Mouse (Mus musculus) T-helper 17 cell (primary cell): Measurements from ENCODE around the gene Fryl.

ENCODE experiments used
- in situ Hi-C, 2 experiments: fragments of 300-600 bp; cut with MboI, MseI; formaldehyde crosslinking; loops; 1 replicate in 1 of 2; 2 replicates in 1 of 2; pipeline ENCODE4 v1.15.1; 2025; ENCODE audit warnings: high pct_unique_total_duplicates in 2 of 2

Fryl gene

GRCm38 (mm10) chr5:73194740-73195139 lies 61.7 kb downstream of the Fryl start:
- in situ Hi-C loops = loop anchor here (5.0 to 25.0 kb wide), 2 partner anchors 62 to 918 kb away; no protein-coding TSS in a partner anchor

- in situ Hi-C loops = loop anchor here in 1 of 2 experiments (25.0 kb wide), 1 partner anchor 918 kb away; no protein-coding TSS in a partner anchor
Observed at GRCm38 (mm10) chr5:73194083-73194570, 62.3 kb downstream of the Fryl start.

GRCm38 (mm10) chr5:73193627-73194026 lies 62.8 kb downstream of the Fryl start:
- in situ Hi-C loops = loop anchor here in 1 of 2 experiments (25.0 kb wide), 1 partner anchor 919 kb away; no protein-coding TSS in a partner anchor

- in situ Hi-C loops = loop anchor here in 1 of 2 experiments (25.0 kb wide), 1 partner anchor 919 kb away; no protein-coding TSS in a partner anchor
Observed at GRCm38 (mm10) chr5:73192870-73193576, 63.4 kb downstream of the Fryl start.

- in situ Hi-C loops = loop anchor here in 1 of 2 experiments (25.0 kb wide), 1 partner anchor 921 kb away; no protein-coding TSS in a partner anchor
Observed at GRCm38 (mm10) chr5:73191765-73192164, 64.7 kb downstream of the Fryl start.

GRCm38 (mm10) chr5:73190164-73190563 lies 66.3 kb downstream of the Fryl start:
- in situ Hi-C loops = loop anchor here in 1 of 2 experiments (25.0 kb wide), 1 partner anchor 922 kb away; no protein-coding TSS in a partner anchor

- in situ Hi-C loops = loop anchor here in 1 of 2 experiments (25.0 kb wide), 1 partner anchor 923 kb away; no protein-coding TSS in a partner anchor
Observed at GRCm38 (mm10) chr5:73189443-73190160, 66.8 kb downstream of the Fryl start.

GRCm38 (mm10) chr5:73188576-73188975 lies 67.8 kb downstream of the Fryl start:
- in situ Hi-C loops = loop anchor here in 1 of 2 experiments (25.0 kb wide), 1 partner anchor 924 kb away; no protein-coding TSS in a partner anchor

GRCm38 (mm10) chr5:73188164-73188563 lies 68.3 kb downstream of the Fryl start:
- in situ Hi-C loops = loop anchor here in 1 of 2 experiments (25.0 kb wide), 1 partner anchor 924 kb away; no protein-coding TSS in a partner anchor

GRCm38 (mm10) chr5:73186912-73187311 lies 69.5 kb downstream of the Fryl start:
- in situ Hi-C loops = loop anchor here in 1 of 2 experiments (25.0 kb wide), 1 partner anchor 925 kb away; no protein-coding TSS in a partner anchor

GRCm38 (mm10) chr5:73185424-73185823 lies 71.0 kb downstream of the Fryl start:
- in situ Hi-C loops = loop anchor here in 1 of 2 experiments (25.0 kb wide), 1 partner anchor 927 kb away; no protein-coding TSS in a partner anchor

GRCm38 (mm10) chr5:73182701-73183447 lies 73.5 kb downstream of the Fryl start:
- in situ Hi-C loops = loop anchor here in 1 of 2 experiments (25.0 kb wide), 1 partner anchor 929 kb away; no protein-coding TSS in a partner anchor

- in situ Hi-C loops = loop anchor here in 1 of 2 experiments (25.0 kb wide), 1 partner anchor 930 kb away; no protein-coding TSS in a partner anchor
Observed at GRCm38 (mm10) chr5:73182191-73182590, 74.2 kb downstream of the Fryl start.

- in situ Hi-C loops = loop anchor here in 1 of 2 experiments (25.0 kb wide), 1 partner anchor 936 kb away; no protein-coding TSS in a partner anchor
Observed at GRCm38 (mm10) chr5:73176294-73176693, 80.1 kb downstream of the Fryl start.

- in situ Hi-C loops = loop anchor here in 1 of 2 experiments (25.0 kb wide), 1 partner anchor 937 kb away; no protein-coding TSS in a partner anchor
Observed at GRCm38 (mm10) chr5:73175377-73176147, 80.9 kb downstream of the Fryl start.

- in situ Hi-C loops = no loop called here
Observed at GRCm38 (mm10) chr5:73171876-73172480, 84.4 kb downstream of the Fryl start.

GRCm38 (mm10) chr5:73171203-73171602 lies 85.2 kb downstream of the Fryl start:
- in situ Hi-C loops = no loop called here

- in situ Hi-C loops = no loop called here
Observed at GRCm38 (mm10) chr5:73168769-73169272, 87.6 kb downstream of the Fryl start.
